Mouse (Mus musculus): ENCODE measurements around the gene Dcaf15.

DNA sequence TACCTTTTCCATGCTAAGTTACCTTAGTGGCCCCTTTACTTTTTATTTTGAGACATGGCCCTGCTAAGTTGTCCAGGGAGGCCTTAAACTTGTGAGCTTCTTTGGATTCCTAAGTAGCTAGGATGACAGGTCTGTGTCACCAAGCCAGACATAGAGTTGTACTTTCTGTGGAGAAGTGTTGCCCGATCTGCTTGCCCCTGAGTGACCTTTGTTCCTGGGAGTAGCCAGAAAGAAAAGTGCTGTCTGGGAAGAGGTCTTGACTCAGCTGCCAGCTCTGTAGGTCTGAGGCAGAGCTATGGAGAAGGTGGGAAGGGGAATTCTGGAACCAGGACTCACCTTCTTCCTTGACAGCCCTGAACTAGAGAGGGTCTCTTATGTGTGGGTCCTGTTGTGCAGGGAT lies 35.4 kb downstream of the Dcaf15 start:
- TF ChIP-seq CTCF (IDR thresholded peaks at IDR 0.05; ENCODE audit: low read depth) (no peak), EP300 (IDR thresholded peaks at IDR 0.05; ENCODE audit: low read depth) (no peak)
